32 mouse cellular contexts compared by ENCODE assay signal in genomic region chr11:68315551-68316130, GRCm38 (mm10).
DNase-seq lines count a peak whose midpoint lies in the region; ATAC-seq and TF ChIP-seq lines count a peak whose summit lies in the region.
"Had no signal": no experiment of that assay in that cellular context is flagged by ENCODE, and none has a peak within 500 bp of the region (broad histone marks: within the 10 kb centered on the region; RNA-seq: fewer than 3 reads in every experiment).

No protein-coding gene starts in this region.

- H3K9ac ChIP-seq in embryonic facial prominence, embryonic 11.5 days (replicated peaks; ENCODE audit: low read length): no peak overlapping the region
- H3K9ac ChIP-seq: forebrain, embryonic 15.5 days; heart, embryonic 13.5 days; hindbrain, embryonic 15.5 days; kidney, embryonic 15.5 days; liver, embryonic 15.5 days; lung, embryonic 14.5 days; neural tube, embryonic 15.5 days had no signal

- no peaks in the 10 kb centered on the region for H3K9me3 ChIP-seq in embryonic facial prominence, embryonic 11.5 days (replicated peaks; ENCODE audit: control insufficient read depth, low read length)
- H3K9me3 ChIP-seq in embryonic facial prominence, embryonic 10.5 days: peaks cover 4% of the 10 kb centered on the region
- H3K9me3 ChIP-seq: hindbrain, embryonic 15.5 days; liver, embryonic 15.5 days; neural tube, embryonic 15.5 days had no signal

- H3K4me2 ChIP-seq in embryonic facial prominence, embryonic 11.5 days (ENCODE audit: low read depth, low read length): no peak overlapping the region
- H3K4me2 ChIP-seq: forebrain, embryonic 15.5 days; heart, embryonic 13.5 days; hindbrain, embryonic 15.5 days; kidney, embryonic 15.5 days; liver, embryonic 15.5 days; lung, embryonic 14.5 days; neural tube, embryonic 15.5 days had no signal

- TF ChIP-seq CTCF in embryonic fibroblast, embryonic 13.5 days (IDR thresholded peaks at IDR 0.05; ENCODE audit: borderline replicate concordance, insufficient read depth, low read length): no peak

- WGBS in embryonic facial prominence, embryonic 11.5 days: 54% methylated on average over 11 of the region's 11 CpGs
- 64% methylated on average over 11 of the region's 11 CpGs for WGBS in embryonic facial prominence, embryonic 10.5 days

- TF ChIP-seq POLR2A in embryonic fibroblast, embryonic 13.5 days (IDR thresholded peaks at IDR 0.05; ENCODE audit: low read depth, low read length): no peak

- H3K36me3 ChIP-seq in embryonic facial prominence, embryonic 11.5 days (replicated peaks; ENCODE audit: control insufficient read depth, insufficient read depth, low read depth, low read length): no peaks in the 10 kb centered on the region
- peaks cover 7% of the 10 kb centered on the region for H3K36me3 ChIP-seq in embryonic facial prominence, embryonic 10.5 days (replicated peaks)
- H3K36me3 ChIP-seq: forebrain, embryonic 15.5 days; heart, embryonic 13.5 days; hindbrain, embryonic 15.5 days; kidney, embryonic 15.5 days; liver, embryonic 15.5 days; neural tube, embryonic 15.5 days had no signal

- peak; percentile 71 for DNase-seq in embryonic facial prominence, embryonic 11.5 days (ENCODE audit: low spot score)
- no peak for DNase-seq in embryonic facial prominence, embryonic 10.5 days (ENCODE audit: low spot score)
- DNase-seq in NIH3T3 (ENCODE audit: low read depth): peak; percentile 36
- DNase-seq in mesoderm, embryonic 11.5 days (ENCODE audit: low read depth, low spot score): peak; percentile 15
- DNase-seq in thymus, postnatal 14 days: no peak
- DNase-seq: adrenal gland, adult 8-10 months; cerebellum, postnatal 14 days; gastrocnemius, adult 2 months; gastrocnemius, postnatal 36 days; heart, postnatal 10 days; kidney, adult 11 months; kidney, postnatal 4 days; layer of hippocampus, postnatal 36 days; left cerebral cortex, postnatal 4 days; lung, embryonic 14.5 days; lung, postnatal 14 days; midbrain, embryonic 14.5 days; retina, postnatal 1 day; right cerebral cortex, postnatal 14 days; thymus, adult 18-20 months; thymus, postnatal 36 days had no signal

- no peak overlapping the region for H3K4me3 ChIP-seq in embryonic facial prominence, embryonic 11.5 days (ENCODE audit: low read depth, low read length)
- no peak overlapping the region for H3K4me3 ChIP-seq in embryonic facial prominence, embryonic 10.5 days
- no peak overlapping the region for H3K4me3 ChIP-seq in embryonic fibroblast, embryonic 13.5 days (ENCODE audit: insufficient read depth, low read length)
- H3K4me3 ChIP-seq: forebrain, embryonic 10.5 days; forebrain, embryonic 15.5 days; gastrocnemius, adult 2 months; heart, embryonic 13.5 days; hindbrain, embryonic 15.5 days; kidney, embryonic 15.5 days; liver, embryonic 15.5 days; neural tube, embryonic 15.5 days had no signal

- ATAC-seq in embryonic facial prominence, embryonic 11.5 days (replicated peaks; ENCODE audit: insufficient number of reproducible peaks, low FRiP score, low TSS enrichment, low read depth): no peak
- ATAC-seq in activated CD4-positive, CD25-positive, alpha-beta regulatory T cell, adult 4 months: no peak
- ATAC-seq: forebrain, embryonic 15.5 days; inflammation-experienced regulatory T-cells, adult 6 months had no signal

- no peaks in the 10 kb centered on the region for H3K4me1 ChIP-seq in embryonic facial prominence, embryonic 11.5 days (ENCODE audit: control insufficient read depth, insufficient read depth, low read length)
- H3K4me1 ChIP-seq in embryonic facial prominence, embryonic 10.5 days: peaks cover 34% of the 10 kb centered on the region
- peaks cover 26% of the 10 kb centered on the region for H3K4me1 ChIP-seq in embryonic fibroblast, embryonic 13.5 days (ENCODE audit: control insufficient read depth, insufficient read depth, low read length)
- H3K4me1 ChIP-seq: forebrain, embryonic 15.5 days; liver, embryonic 15.5 days had no signal

- H3K27me3 ChIP-seq in embryonic facial prominence, embryonic 11.5 days (ENCODE audit: control insufficient read depth, insufficient read depth, low read length): no peaks in the 10 kb centered on the region
- H3K27me3 ChIP-seq in embryonic facial prominence, embryonic 10.5 days (replicated peaks; ENCODE audit: low read depth, poor library complexity, severe bottlenecking): no peaks in the 10 kb centered on the region
- H3K27me3 ChIP-seq: forebrain, embryonic 15.5 days; heart, embryonic 13.5 days; hindbrain, embryonic 15.5 days; kidney, embryonic 15.5 days; liver, embryonic 15.5 days; neural tube, embryonic 15.5 days had no signal

- no peak overlapping the region for H3K27ac ChIP-seq in embryonic facial prominence, embryonic 11.5 days (replicated peaks; ENCODE audit: low read depth, low read length)
- no peak overlapping the region; the same call in 1 of the 2 replicates for H3K27ac ChIP-seq in embryonic facial prominence, embryonic 10.5 days (replicated peaks)
- peak overlapping the region; percentile 41; the same call in 1 of the 2 replicates for H3K27ac ChIP-seq in embryonic fibroblast, embryonic 13.5 days (ENCODE audit: insufficient read depth, low read length)
- H3K27ac ChIP-seq: forebrain, embryonic 10.5 days; forebrain, embryonic 15.5 days; gastrocnemius, adult 2 months; heart, embryonic 13.5 days; hindbrain, embryonic 15.5 days; kidney, embryonic 15.5 days; liver, embryonic 15.5 days; neural tube, embryonic 15.5 days; stomach, postnatal 0 days had no signal

Comparison
In these comparisons a context has a peak if more than half of its experiments do, and no peak if none do; other contexts are left out.
1. DNase-seq: peak in embryonic facial prominence, embryonic 11.5 days (single experiment), NIH3T3 (single experiment) and mesoderm, embryonic 11.5 days (single experiment); none in embryonic facial prominence, embryonic 10.5 days (single experiment) and thymus, postnatal 14 days (single experiment).